Mouse (Mus musculus) ovary, adult 10 weeks (tissue): Measurements from ENCODE around the gene Olfr1135. TPM values are rescaled to one million over a fixed set of nuclear protein-coding genes. Genes with fewer than 3 reads are reported as not detected.

Experiments used
- polyA plus RNA-seq: library from polyadenylated mRNA; stranded (reverse); fragments of 350-450 nt; fragmentation: Illumina TruSeq; extraction: RNeasy Lipid Tissue Mini Kit (QIAGEN cat#74804); gene quantifications from one replicate; pipeline ENCODE4 v1.2.3, GENCODE M21; 2014

The Olfr1135 gene
- polyA plus RNA-seq: not detected

DNA sequence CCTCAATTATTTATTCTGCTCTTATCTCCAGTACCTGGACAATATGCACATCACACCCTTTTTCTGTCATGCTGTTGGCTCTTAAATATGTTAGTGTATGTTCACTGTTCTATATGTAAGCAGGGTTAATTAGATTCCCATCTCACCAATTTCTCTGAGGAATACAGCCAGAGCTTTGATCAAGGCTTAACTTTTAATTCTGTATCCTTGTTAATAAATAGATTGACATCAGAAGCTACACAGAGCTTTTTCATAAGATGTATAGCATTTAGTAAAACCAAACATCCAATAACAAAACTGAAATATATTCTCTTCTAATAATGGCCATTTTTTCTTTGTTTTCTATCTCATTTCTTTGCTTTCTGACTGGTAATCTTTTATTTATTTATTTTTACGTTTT is at the start of gene Olfr1135:
Gene Olfr1135, minus strand, starts transcription at position 101 of the 400 bp plus-strand sequence.

DNA sequence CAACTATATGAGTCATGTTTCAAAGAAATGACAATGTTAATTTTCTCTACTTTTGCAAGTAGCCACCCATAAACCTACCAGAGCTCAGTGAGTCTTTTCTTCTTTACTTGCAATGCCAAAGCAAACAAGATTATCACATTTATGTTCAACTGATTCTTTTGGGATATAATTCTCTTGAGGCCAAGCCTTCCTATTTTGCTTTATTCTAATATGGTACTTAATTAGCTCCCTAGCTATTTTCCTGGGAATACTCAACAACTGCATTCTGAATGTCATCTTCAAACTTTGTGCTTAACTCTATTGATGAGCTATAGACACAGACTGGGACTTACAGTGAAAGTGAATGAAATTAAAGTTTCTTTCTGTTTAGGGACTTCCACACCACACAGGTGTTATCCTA is 39.6 kb upstream of the Olfr1135 start, which contains the start of gene Olfr1137:
Gene Olfr1137, minus strand, starts transcription at position 101 of the 400 bp plus-strand sequence.

DNA sequence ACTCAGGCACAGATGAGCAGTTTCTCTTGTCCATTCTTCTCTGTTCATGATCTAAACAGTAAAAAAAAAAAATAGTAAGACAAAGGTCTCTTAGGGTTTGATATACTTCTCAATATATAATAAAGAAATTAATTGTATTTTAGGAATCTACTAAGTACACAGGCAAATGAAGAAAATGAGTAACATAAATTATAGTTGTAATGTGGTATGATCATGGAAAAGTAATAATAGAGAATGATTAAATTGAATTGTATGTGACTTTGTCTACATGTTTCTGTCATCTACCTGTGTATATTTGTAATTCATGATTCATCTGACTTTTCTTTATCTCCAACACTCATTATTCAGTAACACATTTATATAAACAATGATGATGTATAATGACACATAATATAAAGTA is 20.4 kb upstream of the Olfr1135 start, which contains the start of gene Olfr1136:
Gene Olfr1136, minus strand, starts transcription at position 101 of the 400 bp plus-strand sequence.

GRCm38 (mm10) chr2:87658360-87658759 is 15.1 kb downstream of the Olfr1135 start, which contains the start of gene Olfr1134:
TSS of gene Olfr1134 (minus strand) at chr2:87658460.

GRCm38 (mm10) chr2:87647274-87647673 is 26.2 kb downstream of the Olfr1135 start, which contains the start of gene Olfr1133:
TSS of gene Olfr1133 (minus strand) at chr2:87647374.

DNA sequence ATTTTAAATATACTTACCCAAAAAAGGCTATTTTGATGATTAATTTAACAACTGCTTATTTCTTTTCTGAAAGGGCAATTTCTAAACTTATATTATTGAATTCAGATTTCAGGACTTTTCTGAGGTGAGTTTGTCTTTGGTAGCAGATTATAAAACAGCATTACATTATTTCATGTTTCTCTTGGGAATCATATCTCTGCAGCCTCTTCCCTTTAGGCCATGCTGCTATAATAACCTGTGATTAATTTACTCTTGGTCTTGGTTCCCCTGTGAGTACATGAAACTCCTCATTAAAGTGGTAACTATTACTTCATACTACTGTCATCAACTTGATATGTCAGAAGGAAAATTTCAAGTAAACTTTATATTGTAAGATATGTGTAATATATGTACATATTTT is 36.0 kb downstream of the Olfr1135 start, which contains the start of gene Olfr1132:
Gene Olfr1132, minus strand, starts transcription at position 101 of the 400 bp plus-strand sequence.

DNA sequence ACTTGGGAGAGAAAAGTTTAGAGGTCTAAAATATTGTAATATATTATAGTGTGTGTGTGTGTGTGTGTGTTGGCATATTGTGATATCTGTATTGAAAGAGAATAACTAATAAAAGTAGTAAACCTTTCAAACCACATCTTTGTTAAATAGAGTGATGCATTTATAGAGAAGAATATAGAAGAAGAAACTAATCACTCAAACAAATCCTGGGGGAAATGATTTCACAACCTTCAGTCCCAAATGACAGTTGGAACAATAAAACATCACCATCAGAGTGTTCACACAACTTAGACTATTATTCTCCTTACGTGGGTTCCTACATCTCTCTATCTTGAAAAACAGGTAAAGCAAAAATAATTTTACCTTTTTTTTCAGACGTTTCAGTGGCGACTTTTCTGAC is 46.7 kb downstream of the Olfr1135 start, which contains the start of gene Olfr1131:
Gene Olfr1131, plus strand, starts transcription at position 301 of the 400 bp plus-strand sequence.

Other genes starting within 250 kb of the Olfr1135 start
- gene Olfr1124, start 243.4 kb downstream of the Olfr1135 start, polyA plus RNA-seq: not detected
- not detected for gene Olfr1126, start 219.7 kb downstream of the Olfr1135 start, polyA plus RNA-seq
- gene Pramel7, start 176.6 kb downstream of the Olfr1135 start, polyA plus RNA-seq: not detected
- gene Pramel6, start 167.1 kb downstream of the Olfr1135 start, polyA plus RNA-seq: not detected
- not detected for gene Olfr153, start 141.9 kb downstream of the Olfr1135 start, polyA plus RNA-seq
- not detected for gene Olfr1128, start 128.1 kb downstream of the Olfr1135 start, polyA plus RNA-seq
- gene Olfr1129, start 99.8 kb downstream of the Olfr1135 start, polyA plus RNA-seq: not detected
- not detected for gene Olfr1130, start 67.5 kb downstream of the Olfr1135 start, polyA plus RNA-seq
- not detected for gene Olfr1131, start 46.6 kb downstream of the Olfr1135 start, polyA plus RNA-seq
- not detected for gene Olfr1132, start 36.1 kb downstream of the Olfr1135 start, polyA plus RNA-seq
- not detected for gene Olfr1133, start 26.3 kb downstream of the Olfr1135 start, polyA plus RNA-seq
- not detected for gene Olfr1134, start 15.2 kb downstream of the Olfr1135 start, polyA plus RNA-seq
- not detected for gene Olfr1136, start 20.3 kb upstream of the Olfr1135 start, polyA plus RNA-seq
- not detected for gene Olfr1137, start 39.5 kb upstream of the Olfr1135 start, polyA plus RNA-seq
- not detected for gene Olfr1138, start 66.3 kb upstream of the Olfr1135 start, polyA plus RNA-seq
- gene Olfr1140, start 70.1 kb upstream of the Olfr1135 start, polyA plus RNA-seq: not detected
- not detected for gene Olfr1141, start 80.3 kb upstream of the Olfr1135 start, polyA plus RNA-seq
- gene Olfr152, start 105.8 kb upstream of the Olfr1135 start, polyA plus RNA-seq: not detected
- not detected for gene Olfr1143, start 126.9 kb upstream of the Olfr1135 start, polyA plus RNA-seq
- not detected for gene Olfr1145, start 136.2 kb upstream of the Olfr1135 start, polyA plus RNA-seq
- gene Olfr1148, start 156.9 kb upstream of the Olfr1135 start, polyA plus RNA-seq: not detected
- gene Olfr1150-ps1, start 170.3 kb upstream of the Olfr1135 start, polyA plus RNA-seq: not detected
- not detected for gene Olfr1151, start 182.2 kb upstream of the Olfr1135 start, polyA plus RNA-seq
- gene Olfr1152, start 192.8 kb upstream of the Olfr1135 start, polyA plus RNA-seq: not detected
- gene Olfr1153, start 221.3 kb upstream of the Olfr1135 start, polyA plus RNA-seq: not detected
- gene Olfr1154, start 231.5 kb upstream of the Olfr1135 start, polyA plus RNA-seq: not detected